ENCODE assay signal across 9 mouse cellular contexts in genomic region chr7:90030486-90031250, GRCm38 (mm10). TPM values are rescaled to one million over a fixed set of nuclear protein-coding genes. Genes with fewer than 3 reads are reported as not detected.
A peak's percentile ranks its signal among the peaks of the same experiment; 100 is the strongest.
DNase-seq lines count a peak whose midpoint lies in the region; ATAC-seq and TF ChIP-seq lines count a peak whose summit lies in the region.
"Had no signal": no experiment of that assay in that cellular context is flagged by ENCODE, and none has a peak within 500 bp of the region (broad histone marks: within the 10 kb centered on the region; RNA-seq: fewer than 3 reads in every experiment).

No protein-coding gene starts in this region.

- no peaks in the 10 kb centered on the region for H3K79me2 ChIP-seq in heart, adult 2 months (replicated peaks; ENCODE audit: control insufficient read depth, insufficient read depth, low read length)

- intact Hi-C loops in heart, adult 2 months (cut with DNase I) = loop anchor here (1.0 to 5.0 kb wide), 4 partner anchors 7 to 100 kb away; partner anchors contain the start of gene Picalm
- intact Hi-C loops in heart, postnatal 25 days (cut with DNase I) = no loop called here

- H3K9me3 ChIP-seq in hindbrain, embryonic 12.5 days (replicated peaks) = no peaks in the 10 kb centered on the region
- H3K9me3 ChIP-seq: neural tube, embryonic 12.5 days had no signal

- no peaks in the 10 kb centered on the region for H3K27me3 ChIP-seq in heart, adult 2 months (ENCODE audit: control insufficient read depth, insufficient read depth, low read length)
- no peaks in the 10 kb centered on the region for H3K27me3 ChIP-seq in hindbrain, embryonic 12.5 days
- H3K27me3 ChIP-seq: neural tube, embryonic 12.5 days had no signal

- peak overlapping the region; percentile 35 for H3K4me3 ChIP-seq in heart, adult 2 months
- H3K4me3 ChIP-seq in bone marrow macrophage, adult 2 months (ENCODE audit: insufficient read depth, low read length) = no peak overlapping the region
- no peak overlapping the region for H3K4me3 ChIP-seq in hindbrain, embryonic 12.5 days
- H3K4me3 ChIP-seq: neural tube, embryonic 12.5 days had no signal

- TF ChIP-seq EP300 in heart, adult 2 months (IDR thresholded peaks at IDR 0.05; ENCODE audit: insufficient read depth, low read depth, low read length) = peak; percentile 32; the same call in 1 of the 2 replicates

- H3K4me2 ChIP-seq in hindbrain, embryonic 12.5 days (replicated peaks) = no peak overlapping the region
- H3K4me2 ChIP-seq: neural tube, embryonic 12.5 days had no signal

- DNase-seq in heart, adult 2 months = peak in 1 of 2 experiments; percentile 31
- no peak for DNase-seq in heart, postnatal 25 days (ENCODE audit: low spot score)
- peak; percentile 29 for DNase-seq in lung, postnatal 25 days (ENCODE audit: low spot score)
- no peak for DNase-seq in layer of hippocampus, adult 8-10 months (ENCODE audit: low spot score in 2 of 2)
- no peak for DNase-seq in gastrocnemius, postnatal 10 days

- H3K27ac ChIP-seq in heart, adult 2 months = peak overlapping the region; percentile 93
- H3K27ac ChIP-seq in bone marrow macrophage, adult 2 months (ENCODE audit: insufficient read depth, low read depth, low read length) = peak overlapping the region; percentile 35
- 0 out of 2 replicates have a peak overlapping the region, but pooled peaks have one; percentile 67 for H3K27ac ChIP-seq in hindbrain, embryonic 12.5 days
- H3K27ac ChIP-seq: neural tube, embryonic 12.5 days had no signal

- peaks cover 27% of the 10 kb centered on the region for H3K4me1 ChIP-seq in heart, adult 2 months (ENCODE audit: control insufficient read depth, insufficient read depth, low read length)
- H3K4me1 ChIP-seq in bone marrow macrophage, adult 2 months (ENCODE audit: control insufficient read depth, insufficient read depth, low read length) = peaks cover 51% of the 10 kb centered on the region
- peaks cover 11% of the 10 kb centered on the region for H3K4me1 ChIP-seq in hindbrain, embryonic 12.5 days

- H3K9ac ChIP-seq in heart, adult 2 months (ENCODE audit: low read depth, low read length) = peak overlapping the region; percentile 56
- H3K9ac ChIP-seq in hindbrain, embryonic 12.5 days = no peak overlapping the region
- H3K9ac ChIP-seq: neural tube, embryonic 12.5 days had no signal

- TF ChIP-seq CTCF in heart, adult 2 months (IDR thresholded peaks at IDR 0.05) = no peak
- no peak for TF ChIP-seq CTCF in bone marrow macrophage, adult 2 months (IDR thresholded peaks at IDR 0.05; ENCODE audit: low read depth, low read length)

- peak; percentile 45; the same call in 1 of the 2 replicates for TF ChIP-seq POLR2A in heart, adult 2 months (IDR thresholded peaks at IDR 0.05; ENCODE audit: insufficient read depth, low read depth, low read length)
- no peak for TF ChIP-seq POLR2A in bone marrow macrophage, adult 2 months (IDR thresholded peaks at IDR 0.05; ENCODE audit: borderline replicate concordance, low read depth, low read length)

- no peak for ATAC-seq in hindbrain, embryonic 12.5 days (ENCODE audit: low FRiP score)
- ATAC-seq in megakaryocyte-erythroid progenitor cell, adult 5-6 weeks (replicated peaks; ENCODE audit: low FRiP score, low TSS enrichment, poor library complexity, severe bottlenecking) = no peak

- 34% methylated on average over 6 of the region's 6 CpGs for WGBS in heart, adult 2 months
- 88% methylated on average over 6 of the region's 6 CpGs for WGBS in hindbrain, embryonic 12.5 days

- H3K36me3 ChIP-seq in heart, adult 2 months (ENCODE audit: control insufficient read depth, insufficient read depth, low read length) = peaks cover 12% of the 10 kb centered on the region
- H3K36me3 ChIP-seq in hindbrain, embryonic 12.5 days = no peaks in the 10 kb centered on the region
- H3K36me3 ChIP-seq: neural tube, embryonic 12.5 days had no signal

RNA-seq across cellular contexts. Expression of gene Eed, which starts 49.9 kb away (rescaled TPM):
- 10 to 100 TPM; 24.7 to 27.3 TPM for total RNA-seq in heart, adult 2 months (2021)
- polyA plus RNA-seq in heart, adult 2 months (2012; rRNA removed) = 12.0 and 16.8 TPM in 2 replicates
- 10 to 100 TPM; 22.3 to 28.0 TPM for total RNA-seq in heart, postnatal 25 days (2021)
- 71.9 and 74.8 TPM in 2 replicates for polyA plus RNA-seq in bone marrow macrophage, adult 2 months (2012; ENCODE audit: insufficient read depth, insufficient read length, missing spikeins)
- polyA plus RNA-seq in hindbrain, embryonic 12.5 days (2016; fragmentation: Nextera tagmentation; extraction: Ambion mirVana) = 69.1 and 69.7 TPM in 2 replicates
- 10 to 100 TPM; 28.4 to 37.7 (median 34.0) TPM for total RNA-seq in layer of hippocampus, adult 8-10 months (2022)
- total RNA-seq in megakaryocyte-erythroid progenitor cell, adult 5-6 weeks (2014; fragmentation: Nextera tagmentation) = 97.7 and 117 TPM in 2 replicates
- 131 and 152 TPM in 2 replicates for total RNA-seq in megakaryocyte-erythroid progenitor cell, adult 5-6 weeks (2017)
- total RNA-seq in gastrocnemius, postnatal 10 days (2021) = 10 to 100 TPM; 30.6 to 37.8 TPM

Comparison
In these comparisons a context has a peak if more than half of its experiments do, and no peak if none do; other contexts are left out.
1. H3K27ac ChIP-seq: peak in every context shown above with its lines; median percentile 93 in heart, adult 2 months; 67 in hindbrain, embryonic 12.5 days; 35 in bone marrow macrophage, adult 2 months.